Mouse (Mus musculus): ENCODE measurements at regions not wholly inside any gene's neighbourhood (a gene's known extent, or its start where the extent isn't known, plus 50 kb on each side); places are given as distances from the start of the nearest gene placed in this dataset.

- TF ChIP-seq CTCF (IDR thresholded peaks at IDR 0.05; ENCODE audit: borderline replicate concordance, insufficient read depth, low read depth, low read length), result no peak
- TF ChIP-seq POLR2A (IDR thresholded peaks at IDR 0.05; ENCODE audit: borderline replicate concordance, insufficient read depth, low read length), result no peak
These were observed 67.3 kb upstream of the Rreb1 start for GRCm38 (mm10) chr13:37710913-37711312.

Data from cerebellum, adult 2 months (tissue).